Mouse (Mus musculus) liver, embryonic 16.5 days (tissue): ENCODE data around the gene Cd2. TPM values are rescaled to one million over a fixed set of nuclear protein-coding genes. Genes with fewer than 3 reads are reported as not detected.

ENCODE experiments used
- ATAC-seq: fragments of 200-750 bp; cut with Nextera tagmentation; 2 replicates; pipeline ENCODE4 v1.8.0; 2017; ENCODE audit warnings: low read depth, mild to moderate bottlenecking, moderate number of reproducible peaks, moderate library complexity
- H3K27ac ChIP-seq: fragments of 300-500 bp; sonication (generic); 2 replicates; pipeline ENCODE4 v1.5.1; 2014; ENCODE audit warnings: mild to moderate bottlenecking, low read length
- H3K27me3 ChIP-seq: fragments of 300-500 bp; sonication (generic); 2 replicates; pipeline ENCODE4 v1.6.1; 2014; ENCODE audit warnings: low read depth, low read length, mixed read lengths; ENCODE audit not compliant: control insufficient read depth, insufficient read depth
- H3K36me3 ChIP-seq: fragments of 300-500 bp; sonication (generic); 2 replicates; pipeline ENCODE4 v1.6.1; 2014; ENCODE audit warnings: mild to moderate bottlenecking; ENCODE audit not compliant: control insufficient read depth, insufficient read depth
- H3K4me1 ChIP-seq: fragments of 300-500 bp; sonication (generic); 2 replicates; pipeline ENCODE4 v1.6.1; 2014; ENCODE audit warnings: low read depth, low read length, mixed read lengths; ENCODE audit not compliant: control insufficient read depth
- H3K4me2 ChIP-seq: fragments of 300-500 bp; sonication (generic); 2 replicates; pipeline ENCODE4 v1.6.1; 2014; ENCODE audit warnings: low read depth, low read length, mixed read lengths
- H3K4me3 ChIP-seq: fragments of 300-500 bp; sonication (generic); 2 replicates; pipeline ENCODE4 v1.5.1; 2014; ENCODE audit warnings: low read depth, mild to moderate bottlenecking, low read length
- H3K9ac ChIP-seq: fragments of 300-500 bp; sonication (generic); 2 replicates; pipeline ENCODE4 v1.6.1; 2014; ENCODE audit warnings: low read depth, low read length
- H3K9me3 ChIP-seq: fragments of 300-500 bp; sonication (generic); replicated peaks from 2 replicates; pipeline ENCODE4 v1.6.1; 2016; ENCODE audit warnings: low read length; ENCODE audit not compliant: control insufficient read depth
- WGBS: fragments of 180-500 bp; shearing (Covaris S2); extraction: QIAGEN DNeasy Blood & Tissue Kit; methylation state at CpG from one replicate; pipeline ENCODE4 v1.1.7; 2014; ENCODE audit not compliant: insufficient replicate concordance; 5-methylcytosine and 5-hydroxymethylcytosine counted together
- polyA plus RNA-seq: library from polyadenylated mRNA; unstranded; fragments of >200 nt; fragmentation: Nextera tagmentation; extraction: Ambion mirVana; gene quantifications from 2 replicates; pipeline ENCODE4 v1.2.1, GENCODE M21; 2015

The Cd2 gene
- polyA plus RNA-seq, 1 experiment from 2014 or later, result 0.17 TPM

DNA sequence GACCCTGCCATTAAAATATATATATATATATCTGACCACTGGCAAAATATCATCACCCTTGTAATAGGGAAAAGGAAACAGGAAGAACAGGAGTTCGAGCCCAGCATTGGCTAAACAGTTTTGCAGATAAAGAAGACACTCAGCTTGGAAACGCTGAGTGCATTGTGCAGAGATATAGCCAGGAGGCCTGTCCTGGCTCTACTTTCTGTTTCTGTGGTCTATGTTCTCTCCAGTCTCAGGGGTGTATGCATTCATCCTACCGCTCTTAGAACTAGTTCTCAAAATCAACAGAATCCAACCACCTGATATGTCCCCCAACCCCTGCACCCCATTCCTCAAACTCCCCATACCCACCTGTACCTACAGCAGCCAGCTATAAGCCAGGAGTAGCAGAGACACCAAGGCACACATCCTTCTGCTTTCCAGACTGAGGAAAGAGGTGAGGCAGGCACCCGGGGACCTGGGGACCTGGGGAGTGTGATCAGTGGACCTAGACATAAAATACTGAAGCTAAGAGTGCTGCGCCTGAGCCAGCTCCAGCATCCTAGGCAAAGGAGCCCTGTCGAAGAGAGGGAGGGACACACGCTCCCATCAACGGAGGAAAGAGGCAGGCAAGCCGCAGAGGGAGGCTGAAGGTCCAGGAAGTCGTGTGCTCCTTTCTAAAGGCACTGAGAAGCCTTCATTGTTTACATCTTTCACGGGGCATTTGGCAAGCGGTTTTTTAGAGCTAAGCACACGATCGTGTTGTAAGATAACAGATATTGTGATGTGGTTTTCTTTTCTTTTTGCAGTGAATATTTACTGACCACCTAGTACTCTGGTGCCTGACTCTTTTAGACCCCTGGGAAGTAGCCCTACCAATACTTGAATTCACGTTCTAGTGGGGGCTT lies 8.4 kb upstream of the Cd2 start:
- H3K4me3 ChIP-seq, result no peak overlapping the region
- WGBS, result 37% methylated on average over 15 of the region's 15 CpGs
- peaks cover 5% of the 10 kb centered on the region; the same call in 1 of the 2 replicates for H3K4me1 ChIP-seq
- H3K4me2 ChIP-seq, result no peak overlapping the region
- H3K9me3 ChIP-seq, result no peaks in the 10 kb centered on the region
- H3K27ac ChIP-seq, result no peak overlapping the region
- ATAC-seq, result no peak
- H3K27me3 ChIP-seq, result no peaks in the 10 kb centered on the region
- H3K36me3 ChIP-seq, result no peaks in the 10 kb centered on the region
- H3K9ac ChIP-seq, result no peak overlapping the region

- Histone ChIP-seq H3K36me3 (no peaks in the 10 kb centered on the region), H3K4me2 (no peak overlapping the region), H3K27me3 (no peaks in the 10 kb centered on the region), H3K9ac (no peak overlapping the region), H3K9me3 (no peaks in the 10 kb centered on the region), H3K27ac (no peak overlapping the region), H3K4me3 (no peak overlapping the region), H3K4me1 (peaks cover 5% of the 10 kb centered on the region; the same call in 1 of the 2 replicates)
- 6% methylated on average over 11 of the region's 11 CpGs for WGBS
- ATAC-seq, result no peak
These were observed 7.7 kb upstream of the Cd2 start for GRCm38 (mm10) chr3:101295366-101295867.

DNA sequence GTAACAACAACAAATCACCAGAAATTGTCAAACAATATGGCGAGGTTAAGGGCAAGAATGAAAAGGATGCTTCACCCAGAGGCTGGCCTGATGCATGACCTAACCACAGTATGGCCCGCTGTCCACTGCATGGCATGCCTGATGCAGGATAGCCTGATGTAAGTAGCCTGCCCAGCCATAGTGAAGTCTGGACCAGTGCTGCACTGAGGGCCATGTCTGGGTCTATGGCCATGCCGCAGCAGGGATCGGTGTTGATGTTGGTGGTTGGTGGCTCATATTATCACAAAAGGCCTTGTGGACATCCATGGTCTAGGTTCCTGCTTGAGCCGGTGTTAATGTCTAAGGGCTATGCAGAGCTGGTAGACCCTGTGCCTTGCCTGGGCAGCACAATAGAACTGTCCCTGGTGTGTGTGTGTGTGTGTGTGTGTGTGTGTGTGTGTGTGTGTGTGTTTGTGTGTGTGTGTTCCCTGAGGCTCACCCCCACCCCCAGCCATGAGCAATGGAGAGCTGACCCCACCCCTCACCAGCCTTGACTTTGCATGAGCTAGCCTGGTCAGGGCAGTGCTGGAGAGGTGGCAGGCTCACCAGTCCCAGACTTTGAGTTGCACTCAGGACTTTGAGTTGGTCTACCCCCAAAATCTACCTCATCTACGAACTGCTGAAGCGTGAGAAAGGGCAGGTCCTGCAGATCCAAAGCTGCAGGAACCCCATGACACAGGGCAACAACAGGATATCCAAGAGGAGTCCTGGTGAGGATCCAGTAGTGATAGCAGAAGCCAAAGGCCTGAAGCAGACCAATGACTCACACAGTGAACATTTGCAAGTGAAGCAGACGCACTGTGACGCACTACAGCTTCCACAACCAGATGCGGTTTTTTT lies 7.0 kb upstream of the Cd2 start:
- Histone ChIP-seq H3K9ac (no peak overlapping the region), H3K36me3 (no peaks in the 10 kb centered on the region), H3K27ac (no peak overlapping the region), H3K4me2 (no peak overlapping the region), H3K4me3 (no peak overlapping the region), H3K27me3 (no peaks in the 10 kb centered on the region), H3K9me3 (no peaks in the 10 kb centered on the region), H3K4me1 (no peaks in the 10 kb centered on the region; the same call in 1 of the 2 replicates)
- WGBS, result 74% methylated on average over 10 of the region's 10 CpGs
- 0 out of 2 replicates have a peak, but pooled peaks have one; percentile 9 for ATAC-seq

GRCm38 (mm10) chr3:101293571-101294135 lies 5.9 kb upstream of the Cd2 start:
- Histone ChIP-seq H3K9ac (no peak overlapping the region), H3K4me1 (no peaks in the 10 kb centered on the region; the same call in 1 of the 2 replicates), H3K36me3 (no peaks in the 10 kb centered on the region), H3K4me2 (no peak overlapping the region), H3K4me3 (no peak overlapping the region), H3K27me3 (no peaks in the 10 kb centered on the region), H3K27ac (no peak overlapping the region), H3K9me3 (no peaks in the 10 kb centered on the region)
- WGBS, result 39% methylated on average over 8 of the region's 8 CpGs
- ATAC-seq, result no peak

- Histone ChIP-seq H3K27ac (no peak overlapping the region), H3K4me2 (no peak overlapping the region), H3K4me3 (no peak overlapping the region), H3K4me1 (no peaks in the 10 kb centered on the region; the same call in 1 of the 2 replicates), H3K27me3 (no peaks in the 10 kb centered on the region), H3K36me3 (no peaks in the 10 kb centered on the region), H3K9ac (no peak overlapping the region), H3K9me3 (no peaks in the 10 kb centered on the region)
- ATAC-seq, result no peak
- 66% methylated on average over 5 of the region's 5 CpGs for WGBS
These were observed 4.9 kb upstream of the Cd2 start for GRCm38 (mm10) chr3:101292611-101293010.

DNA sequence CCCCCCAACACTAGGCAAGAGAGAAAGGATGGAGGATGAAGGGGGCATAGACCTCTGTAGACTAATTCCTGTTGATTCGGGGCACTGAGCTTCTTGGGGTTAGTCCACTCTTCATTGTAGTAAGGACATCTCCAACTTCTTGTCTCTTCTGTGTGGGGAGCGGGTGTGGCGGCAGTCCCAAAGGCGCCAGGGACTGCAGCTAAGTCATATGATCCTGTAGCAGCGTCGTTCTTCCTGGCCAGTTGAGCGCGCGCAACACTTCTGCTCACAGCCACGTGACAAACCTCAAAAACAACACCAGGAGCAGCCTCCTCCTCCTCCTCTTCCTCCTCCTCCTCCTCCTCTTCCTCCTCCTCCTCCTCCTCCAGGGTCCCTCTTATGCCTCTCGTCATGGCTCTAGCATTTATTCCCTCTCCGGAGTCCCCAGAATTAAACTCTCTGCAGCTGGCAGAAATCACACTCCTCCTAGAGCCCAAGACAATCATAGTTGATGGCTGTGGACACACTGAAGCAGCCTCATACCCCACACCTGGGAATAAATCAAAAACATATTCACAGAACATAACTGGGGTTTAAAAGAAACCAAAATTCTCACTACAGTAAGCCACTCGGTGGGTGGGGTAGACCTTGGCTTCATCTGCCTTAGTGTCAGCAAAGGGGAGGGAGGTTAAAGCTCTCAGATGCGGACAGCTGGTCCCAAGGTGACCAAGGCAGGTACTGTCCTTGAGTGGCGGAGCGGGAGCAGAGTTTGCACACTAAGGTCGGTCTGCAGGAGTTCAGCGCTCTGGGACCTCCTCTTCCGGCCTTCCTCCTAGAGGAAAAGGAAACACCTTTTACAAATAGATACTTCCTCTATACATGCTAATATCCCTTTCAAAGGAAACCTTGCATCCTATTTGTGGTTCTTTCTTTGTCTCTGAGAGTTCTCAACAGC lies 3.1 kb upstream of the Cd2 start:
- WGBS, result 41% methylated on average over 19 of the region's 19 CpGs
- Histone ChIP-seq H3K9me3 (no peaks in the 10 kb centered on the region), H3K4me3 (no peak overlapping the region), H3K36me3 (no peaks in the 10 kb centered on the region), H3K4me1 (no peaks in the 10 kb centered on the region; the same call in 1 of the 2 replicates), H3K27ac (no peak overlapping the region), H3K4me2 (no peak overlapping the region), H3K9ac (no peak overlapping the region), H3K27me3 (no peaks in the 10 kb centered on the region)
- ATAC-seq, result no peak

GRCm38 (mm10) chr3:101290036-101290435 lies 2.3 kb upstream of the Cd2 start:
- Histone ChIP-seq H3K9ac (no peak overlapping the region), H3K4me1 (no peaks in the 10 kb centered on the region), H3K4me3 (no peak overlapping the region), H3K27me3 (no peaks in the 10 kb centered on the region), H3K4me2 (no peak overlapping the region), H3K27ac (no peak overlapping the region), H3K9me3 (no peaks in the 10 kb centered on the region), H3K36me3 (no peaks in the 10 kb centered on the region)
- 64% methylated on average over 7 of the region's 7 CpGs for WGBS
- ATAC-seq, result no peak

DNA sequence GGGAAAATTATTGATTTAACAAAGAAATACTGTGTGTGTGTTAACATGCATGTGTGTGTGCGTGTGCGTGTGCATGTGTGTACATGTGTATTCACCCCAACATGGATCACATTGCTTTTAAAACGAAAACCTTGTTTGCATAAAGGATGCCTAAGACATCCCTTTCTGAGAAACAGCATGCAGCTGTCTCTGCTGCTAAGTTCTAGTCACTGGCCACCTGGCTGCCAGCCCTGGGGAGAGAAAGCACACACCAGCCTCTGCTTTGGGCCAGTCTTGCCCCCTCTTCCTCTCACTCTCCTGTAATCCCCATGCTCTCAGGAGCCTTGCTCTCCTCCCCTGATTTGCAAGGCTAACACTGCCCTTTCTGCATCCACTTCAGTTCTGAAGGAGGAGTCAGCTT lies 1.7 kb upstream of the Cd2 start:
- Histone ChIP-seq H3K4me1 (no peaks in the 10 kb centered on the region), H3K36me3 (no peaks in the 10 kb centered on the region), H3K4me2 (no peak overlapping the region), H3K27ac (no peak overlapping the region), H3K9me3 (no peaks in the 10 kb centered on the region), H3K4me3 (no peak overlapping the region), H3K27me3 (no peaks in the 10 kb centered on the region), H3K9ac (no peak overlapping the region)
- 61% methylated on average over 3 of the region's 3 CpGs for WGBS
- no peak for ATAC-seq
